Mouse (Mus musculus) thymus, postnatal 10 days (tissue): Measurements from ENCODE around the gene Hus1b.

ENCODE experiments used
- DNase-seq, 2 experiments: peaks; one replicate each; pipeline ENCODE4 v3.0.0; 2021; ENCODE audit warnings: low spot score in 2 of 2

Gene Hus1b

GRCm38 (mm10) chr13:30949181-30949580 is 1.6 kb upstream of the Hus1b start:
- no peak for DNase-seq

- no peak for DNase-seq
Observed at GRCm38 (mm10) chr13:30947129-30947528, 430 bp downstream of the Hus1b start.

GRCm38 (mm10) chr13:30945788-30946187 is 1.8 kb downstream of the Hus1b start:
- no peak for DNase-seq

GRCm38 (mm10) chr13:30932972-30933371 is 14.6 kb downstream of the Hus1b start:
- no peak for DNase-seq

GRCm38 (mm10) chr13:30931613-30932012 is 15.9 kb downstream of the Hus1b start:
- DNase-seq = no peak

GRCm38 (mm10) chr13:30929119-30929518 is 18.4 kb downstream of the Hus1b start:
- no peak for DNase-seq

GRCm38 (mm10) chr13:30924269-30924668 is 23.3 kb downstream of the Hus1b start:
- DNase-seq = no peak

GRCm38 (mm10) chr13:30921914-30922313 is 25.6 kb downstream of the Hus1b start:
- no peak for DNase-seq

- no peak for DNase-seq
Observed at GRCm38 (mm10) chr13:30913757-30914156, 33.8 kb downstream of the Hus1b start.

- no peak for DNase-seq
Observed at GRCm38 (mm10) chr13:30913028-30913427, 34.5 kb downstream of the Hus1b start.

GRCm38 (mm10) chr13:30911931-30912625 is 35.5 kb downstream of the Hus1b start:
- no peak for DNase-seq

- DNase-seq = no peak
Observed at GRCm38 (mm10) chr13:30910889-30911288, 36.7 kb downstream of the Hus1b start.

- DNase-seq = no peak
Observed at GRCm38 (mm10) chr13:30902286-30902685, 45.3 kb downstream of the Hus1b start.

- DNase-seq = peak in 1 of 2 experiments; percentile 24
Observed at GRCm38 (mm10) chr13:30901387-30902041, 46.0 kb downstream of the Hus1b start.
